Mouse (Mus musculus) heart, embryonic 12.5 days (tissue): ENCODE data around the gene Zc3h12d. TPM values are rescaled to one million over a fixed set of nuclear protein-coding genes. Genes with fewer than 3 reads are reported as not detected.

Experiments used
- ATAC-seq: fragments of 200-750 bp; cut with Nextera tagmentation; 2 replicates; pipeline ENCODE4 v1.8.0; 2017; ENCODE audit warnings: moderate TSS enrichment, moderate library complexity; ENCODE audit not compliant: insufficient number of reproducible peaks, low FRiP score
- H3K27ac ChIP-seq: fragments of 300-500 bp; sonication (generic); 2 replicates; pipeline ENCODE4 v1.5.1; 2016; ENCODE audit warnings: mild to moderate bottlenecking, moderate library complexity; ENCODE audit not compliant: poor library complexity, severe bottlenecking
- H3K27me3 ChIP-seq: fragments of 300-500 bp; sonication (generic); replicated peaks from 2 replicates; pipeline ENCODE4 v1.6.1; 2016; ENCODE audit warnings: mild to moderate bottlenecking, moderate library complexity
- H3K36me3 ChIP-seq: fragments of 300-500 bp; sonication (generic); 2 replicates; pipeline ENCODE4 v1.6.1; 2016; ENCODE audit warnings: mild to moderate bottlenecking, moderate library complexity
- H3K4me1 ChIP-seq: fragments of 300-500 bp; sonication (generic); replicated peaks from 2 replicates; pipeline ENCODE4 v1.6.1; 2016; ENCODE audit warnings: mild to moderate bottlenecking
- H3K4me2 ChIP-seq: fragments of 300-500 bp; sonication (generic); 2 replicates; pipeline ENCODE4 v1.6.1; 2016; ENCODE audit warnings: mild to moderate bottlenecking, moderate library complexity
- H3K4me3 ChIP-seq: fragments of 300-500 bp; sonication (generic); 2 replicates; pipeline ENCODE4 v1.5.1; 2016; ENCODE audit warnings: mild to moderate bottlenecking
- H3K9ac ChIP-seq: fragments of 300-500 bp; sonication (generic); 2 replicates; pipeline ENCODE4 v1.6.1; 2016; ENCODE audit warnings: mild to moderate bottlenecking, moderate library complexity
- H3K9me3 ChIP-seq: fragments of 300-500 bp; sonication (generic); replicated peaks from 2 replicates; pipeline ENCODE4 v1.6.1; 2016; ENCODE audit warnings: mild to moderate bottlenecking, moderate library complexity
- WGBS: fragments of 180-500 bp; shearing (Covaris S2); methylation state at CpG from one replicate; pipeline ENCODE4 v1.1.7; 2016; 5-methylcytosine and 5-hydroxymethylcytosine counted together
- polyA plus RNA-seq: library from polyadenylated mRNA; unstranded; fragments of >200 nt; fragmentation: Nextera tagmentation; extraction: Ambion mirVana; gene quantifications from 2 replicates; pipeline ENCODE4 v1.2.1, GENCODE M21; 2016

Zc3h12d gene
- polyA plus RNA-seq, 1 experiment from 2014 or later = 0.22 TPM

DNA sequence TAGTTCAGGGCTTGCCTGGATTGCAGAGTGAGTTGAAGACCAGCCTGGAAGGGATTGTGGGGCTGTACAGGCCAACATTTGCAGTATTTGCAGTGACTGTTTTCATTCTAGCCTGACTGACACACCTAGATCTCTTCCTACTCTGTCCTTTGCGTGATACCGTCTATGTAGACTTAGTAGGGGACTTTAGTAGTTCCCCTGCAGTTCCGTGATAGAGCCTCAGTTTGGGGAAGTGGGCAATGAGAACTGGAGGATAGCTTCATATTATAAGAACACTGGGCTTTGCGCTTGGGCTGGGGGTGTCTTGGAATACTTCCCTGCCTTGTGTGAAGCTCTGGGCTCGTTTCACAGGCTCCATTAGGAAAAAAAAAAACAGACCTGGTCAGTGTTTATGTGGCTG lies 12.1 kb upstream of the Zc3h12d start:
- H3K4me2 ChIP-seq = no peak overlapping the region
- peaks cover 50% of the 10 kb centered on the region for H3K36me3 ChIP-seq

GRCm38 (mm10) chr10:7821981-7822380 lies 10.3 kb upstream of the Zc3h12d start:
- Histone ChIP-seq H3K4me1 (0 out of 2 replicates have a peak, but pooled peaks cover 4% of the 10 kb centered on the region), H3K9ac (no peak overlapping the region), H3K4me2 (no peak overlapping the region), H3K36me3 (peaks cover 37% of the 10 kb centered on the region), H3K27ac (no peak overlapping the region), H3K4me3 (no peak overlapping the region), H3K27me3 (no peaks in the 10 kb centered on the region), H3K9me3 (no peaks in the 10 kb centered on the region)
- ATAC-seq = no peak
- WGBS = 94% methylated on average over 12 of the region's 12 CpGs

More for the DNA sequence above, 12.1 kb upstream of the Zc3h12d start:
- Histone ChIP-seq H3K9ac (no peak overlapping the region), H3K4me3 (no peak overlapping the region), H3K27me3 (no peaks in the 10 kb centered on the region), H3K27ac (no peak overlapping the region), H3K9me3 (no peaks in the 10 kb centered on the region), H3K4me1 (0 out of 2 replicates have a peak, but pooled peaks cover 4% of the 10 kb centered on the region)
- WGBS = 90% methylated on average over 5 of the region's 5 CpGs
- no peak for ATAC-seq

GRCm38 (mm10) chr10:7824663-7825280 lies 7.5 kb upstream of the Zc3h12d start:
- 83% methylated on average over 9 of the region's 9 CpGs for WGBS
- Histone ChIP-seq H3K9me3 (no peaks in the 10 kb centered on the region), H3K36me3 (peaks cover 23% of the 10 kb centered on the region), H3K27ac (no peak overlapping the region), H3K4me1 (no peaks in the 10 kb centered on the region), H3K27me3 (no peaks in the 10 kb centered on the region), H3K4me2 (no peak overlapping the region), H3K9ac (no peak overlapping the region), H3K4me3 (no peak overlapping the region)
- ATAC-seq = no peak

DNA sequence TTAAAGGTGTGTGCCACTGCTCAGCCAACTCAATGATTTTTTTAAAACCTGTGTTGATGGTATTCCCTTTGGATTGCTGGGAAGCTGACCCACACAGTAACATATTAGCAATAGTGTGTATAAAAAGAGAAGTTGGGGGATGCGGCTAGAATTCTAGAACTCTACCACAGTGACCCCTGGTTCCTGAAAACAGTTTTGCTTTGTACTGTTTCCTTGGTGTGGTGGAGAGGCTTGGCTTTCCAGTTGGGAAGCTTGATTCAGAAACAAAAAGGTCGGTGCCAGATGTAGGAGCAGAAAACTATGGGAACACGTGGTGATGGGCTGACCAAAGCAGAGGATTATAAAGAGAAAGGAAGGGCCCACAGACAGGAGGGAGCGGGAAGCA lies 7.0 kb upstream of the Zc3h12d start:
- no peaks in the 10 kb centered on the region for H3K4me1 ChIP-seq
- H3K36me3 ChIP-seq = peaks cover 21% of the 10 kb centered on the region
- no peak overlapping the region for H3K27ac ChIP-seq
- no peak overlapping the region for H3K4me2 ChIP-seq
- 89% methylated on average over 4 of the region's 4 CpGs for WGBS
- H3K9ac ChIP-seq = no peak overlapping the region
- H3K4me3 ChIP-seq = no peak overlapping the region
- H3K9me3 ChIP-seq = no peaks in the 10 kb centered on the region
- no peak for ATAC-seq
- H3K27me3 ChIP-seq = no peaks in the 10 kb centered on the region

DNA sequence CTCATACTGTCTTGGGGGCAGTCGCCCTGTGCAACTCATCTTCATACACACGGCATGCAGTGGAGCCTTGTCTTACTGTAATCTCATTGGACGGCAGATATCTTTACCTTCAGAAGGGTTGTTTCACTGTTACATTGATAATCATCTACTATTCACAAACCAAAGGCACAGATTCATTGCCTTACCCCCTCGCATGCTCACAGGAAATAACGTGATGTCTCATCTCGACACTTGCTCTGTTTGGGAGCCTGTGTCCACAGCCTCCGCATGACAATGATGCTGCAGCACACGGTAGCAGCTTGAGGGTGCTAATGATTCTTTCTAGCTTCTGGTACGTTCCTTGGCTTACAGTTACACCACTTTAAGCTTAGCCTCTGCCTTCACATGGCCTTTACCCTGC lies 6.2 kb upstream of the Zc3h12d start:
- Histone ChIP-seq H3K27ac (no peak overlapping the region), H3K9me3 (no peaks in the 10 kb centered on the region), H3K9ac (no peak overlapping the region), H3K4me2 (no peak overlapping the region), H3K27me3 (no peaks in the 10 kb centered on the region), H3K4me1 (no peaks in the 10 kb centered on the region), H3K36me3 (peaks cover 17% of the 10 kb centered on the region), H3K4me3 (no peak overlapping the region)
- ATAC-seq = no peak
- WGBS = 92% methylated on average over 9 of the region's 9 CpGs

DNA sequence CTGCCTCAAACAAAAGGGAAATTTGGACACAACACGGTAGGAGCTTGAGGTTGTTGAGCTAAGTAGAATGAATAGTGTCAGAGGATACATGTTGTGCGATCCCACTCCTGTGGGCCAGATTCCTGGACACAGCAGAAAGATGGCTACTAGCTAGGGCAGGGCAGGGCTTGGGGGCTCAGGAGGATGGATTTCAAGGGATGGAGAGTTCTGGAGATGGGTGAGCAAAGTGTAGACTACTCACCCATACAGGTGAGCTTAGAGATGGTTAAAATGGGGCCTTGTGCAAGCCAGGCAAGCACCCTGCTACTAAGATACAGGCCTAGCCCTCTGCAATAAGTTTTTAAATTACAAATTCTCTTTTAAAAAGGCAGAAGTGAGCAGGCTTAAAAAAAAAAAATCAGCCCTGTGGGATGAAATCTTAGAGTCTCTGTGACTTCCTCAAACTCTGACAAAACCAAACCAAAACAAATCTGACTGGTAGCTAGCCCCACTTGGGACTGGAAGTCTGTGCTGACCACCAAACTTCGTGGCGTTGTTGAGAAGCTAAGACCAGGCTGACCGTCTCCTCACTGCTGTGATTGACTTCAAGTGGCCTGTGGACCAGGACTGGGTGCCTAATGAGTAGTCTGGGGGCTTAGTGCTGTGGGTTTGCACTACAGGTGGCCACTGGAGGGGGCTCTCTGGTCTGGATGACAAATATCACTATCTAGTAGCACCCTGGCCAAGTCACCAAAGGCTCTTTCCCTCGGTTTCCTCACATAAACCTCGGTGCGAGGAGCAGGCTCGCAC lies 1.3 kb downstream of the Zc3h12d start:
- Histone ChIP-seq H3K4me2 (no peak overlapping the region), H3K9ac (no peak overlapping the region), H3K4me1 (peaks cover 10% of the 10 kb centered on the region), H3K36me3 (no peaks in the 10 kb centered on the region), H3K4me3 (no peak overlapping the region), H3K9me3 (no peaks in the 10 kb centered on the region), H3K27ac (no peak overlapping the region), H3K27me3 (no peaks in the 10 kb centered on the region)
- WGBS = 72% methylated on average over 9 of the region's 9 CpGs
- no peak for ATAC-seq

GRCm38 (mm10) chr10:7834671-7835225 lies 2.5 kb downstream of the Zc3h12d start:
- H3K9me3 ChIP-seq = no peaks in the 10 kb centered on the region
- peaks cover 10% of the 10 kb centered on the region for H3K4me1 ChIP-seq
- H3K4me3 ChIP-seq = no peak overlapping the region
- H3K4me2 ChIP-seq = no peak overlapping the region
- H3K36me3 ChIP-seq = no peaks in the 10 kb centered on the region
- no peak overlapping the region for H3K27ac ChIP-seq
- no peak overlapping the region for H3K9ac ChIP-seq
- H3K27me3 ChIP-seq = no peaks in the 10 kb centered on the region
- WGBS = 63% methylated on average over 10 of the region's 10 CpGs
- no peak for ATAC-seq

GRCm38 (mm10) chr10:7836902-7837301 lies 4.6 kb downstream of the Zc3h12d start:
- H3K27me3 ChIP-seq = no peaks in the 10 kb centered on the region
- H3K27ac ChIP-seq = no peak overlapping the region
- 56% methylated on average over 2 of the region's 2 CpGs for WGBS
- no peak for ATAC-seq
- peaks cover 20% of the 10 kb centered on the region for H3K4me1 ChIP-seq
- H3K4me3 ChIP-seq = no peak overlapping the region
- no peak overlapping the region for H3K9ac ChIP-seq
- no peaks in the 10 kb centered on the region for H3K9me3 ChIP-seq
- no peaks in the 10 kb centered on the region for H3K36me3 ChIP-seq
- no peak overlapping the region for H3K4me2 ChIP-seq

DNA sequence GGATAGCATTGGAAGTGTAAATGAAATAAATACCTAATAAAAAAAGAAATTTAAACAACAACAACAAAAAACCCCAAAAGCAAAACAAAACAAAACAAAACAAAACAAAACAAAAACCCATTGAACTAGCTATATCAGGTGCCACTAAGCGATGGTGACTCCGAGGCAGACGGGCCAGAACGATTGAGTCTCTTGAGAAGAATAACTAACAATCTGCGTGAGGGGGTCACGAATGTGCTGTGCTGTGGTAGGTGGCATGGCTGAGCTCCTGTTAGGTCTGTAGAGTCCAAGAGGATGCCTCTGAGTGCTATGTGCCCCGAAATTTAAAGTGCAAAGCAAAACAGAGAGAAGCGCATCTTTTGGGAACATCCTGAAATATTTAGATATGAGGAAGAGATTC lies 5.2 kb downstream of the Zc3h12d start:
- Histone ChIP-seq H3K27ac (no peak overlapping the region), H3K9ac (no peak overlapping the region), H3K4me1 (peaks cover 19% of the 10 kb centered on the region), H3K4me3 (no peak overlapping the region), H3K9me3 (no peaks in the 10 kb centered on the region), H3K27me3 (no peaks in the 10 kb centered on the region), H3K36me3 (no peaks in the 10 kb centered on the region), H3K4me2 (no peak overlapping the region)
- 87% methylated on average over 8 of the region's 8 CpGs for WGBS
- no peak for ATAC-seq

DNA sequence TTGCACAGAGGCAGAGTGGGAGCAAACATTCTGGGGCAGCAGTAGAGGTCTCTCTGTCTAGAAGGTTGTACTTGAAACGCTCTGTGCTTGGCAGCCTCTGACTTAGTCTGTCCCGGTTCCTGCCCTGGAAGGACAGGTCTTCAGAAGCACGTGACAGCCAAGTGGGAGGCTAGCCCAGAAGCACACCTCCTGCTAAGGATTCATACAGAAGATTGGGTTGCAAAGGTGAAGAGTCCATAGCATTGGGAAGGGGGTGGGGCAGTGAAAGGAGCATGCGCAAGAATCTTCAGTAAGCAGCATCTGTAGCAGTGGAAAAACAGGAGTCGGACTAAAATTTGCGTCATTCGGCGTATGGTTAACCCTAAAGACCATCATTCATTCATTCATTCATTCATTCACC lies 5.8 kb downstream of the Zc3h12d start:
- H3K4me1 ChIP-seq = peaks cover 16% of the 10 kb centered on the region
- no peak overlapping the region for H3K27ac ChIP-seq
- no peaks in the 10 kb centered on the region for H3K27me3 ChIP-seq
- H3K9ac ChIP-seq = no peak overlapping the region
- H3K4me3 ChIP-seq = no peak overlapping the region
- ATAC-seq = no peak
- H3K36me3 ChIP-seq = no peaks in the 10 kb centered on the region
- no peaks in the 10 kb centered on the region for H3K9me3 ChIP-seq
- 81% methylated on average over 8 of the region's 8 CpGs for WGBS
- no peak overlapping the region for H3K4me2 ChIP-seq

DNA sequence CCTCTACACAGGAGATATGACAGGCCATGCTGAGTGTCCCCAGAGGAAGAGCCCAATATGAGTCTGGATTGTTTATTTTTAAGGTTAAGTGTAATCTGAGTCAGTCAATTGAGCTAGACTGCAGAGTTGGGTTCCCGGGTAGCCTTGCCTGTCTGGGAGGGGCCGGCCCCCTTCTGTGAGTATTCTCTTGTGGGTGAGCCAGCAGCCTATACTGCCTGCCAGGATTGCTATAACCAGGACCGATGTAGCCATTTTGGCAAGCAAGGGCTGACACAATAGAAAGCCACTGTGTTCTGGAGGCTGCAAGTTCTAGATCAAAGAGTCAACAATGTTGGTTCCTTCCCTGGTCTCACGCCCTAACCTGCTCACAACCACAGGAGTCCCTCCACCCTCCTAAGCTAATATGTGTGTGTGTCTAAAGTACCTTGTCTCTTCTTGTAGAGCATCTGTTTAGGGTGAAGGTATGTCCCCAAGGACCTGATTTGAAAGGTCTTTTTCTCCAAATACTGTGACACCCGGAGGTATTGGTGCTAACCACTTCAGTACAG lies 6.7 kb downstream of the Zc3h12d start:
- no peak overlapping the region for H3K4me3 ChIP-seq
- WGBS = 79% methylated on average over 5 of the region's 5 CpGs
- no peak overlapping the region for H3K27ac ChIP-seq
- H3K27me3 ChIP-seq = 0 out of 2 replicates have a peak, but pooled peaks cover 3% of the 10 kb centered on the region
- peaks cover 16% of the 10 kb centered on the region for H3K4me1 ChIP-seq
- no peaks in the 10 kb centered on the region for H3K9me3 ChIP-seq
- no peak overlapping the region for H3K9ac ChIP-seq
- no peak for ATAC-seq
- H3K4me2 ChIP-seq = no peak overlapping the region
- H3K36me3 ChIP-seq = no peaks in the 10 kb centered on the region
